Comparison of ENCODE assay signal across 12 mouse cellular contexts in genomic region chr10:19991866-19992252, GRCm38 (mm10). TPM values are rescaled to one million over a fixed set of nuclear protein-coding genes. Genes with fewer than 3 reads are reported as not detected.
A peak's percentile ranks its signal among the peaks of the same experiment; 100 is the strongest.
DNase-seq lines count a peak whose midpoint lies in the region; ATAC-seq and TF ChIP-seq lines count a peak whose summit lies in the region.
"Had no signal": no experiment of that assay in that cellular context is flagged by ENCODE, and none has a peak within 500 bp of the region (broad histone marks: within the 10 kb centered on the region; RNA-seq: fewer than 3 reads in every experiment).

No protein-coding gene starts in this region.

- H3K79me2 ChIP-seq in MEL (ENCODE audit: control insufficient read depth, insufficient read depth, low read length, poor library complexity) = no peaks in the 10 kb centered on the region

- no peak overlapping the region for H3K4me3 ChIP-seq in kidney, postnatal 0 days (replicated peaks; ENCODE audit: low read depth, low read length)
- no peak overlapping the region for H3K4me3 ChIP-seq in MEL (ENCODE audit: control insufficient read depth in 1 of 2, insufficient read depth in 1 of 2, low read depth in 2 of 2, low read length in 2 of 2)
- H3K4me3 ChIP-seq: embryonic facial prominence, embryonic 13.5 days; gastrocnemius, adult 2 months; megakaryocyte, embryonic 14.5 days had no signal

- DNase-seq in kidney, postnatal 0 days (ENCODE audit: low spot score) = no peak
- DNase-seq in kidney, postnatal 14 days = no peak
- peak; percentile 6 for DNase-seq in MEL (ENCODE audit: low read depth, low spot score)
- DNase-seq in thymus, postnatal 0 days (ENCODE audit: low spot score) = peak; percentile 79
- no peak for DNase-seq in right cerebral cortex, adult 2 months (ENCODE audit: low spot score in 2 of 2)
- no peak for DNase-seq in cerebellum, postnatal 4 days (ENCODE audit: low spot score in 2 of 2)
- DNase-seq in layer of hippocampus, postnatal 10 days (ENCODE audit: low spot score in 2 of 2) = no peak
- DNase-seq: gastrocnemius, adult 2 months; kidney, postnatal 25 days had no signal

- H3K4me2 ChIP-seq in kidney, postnatal 0 days (ENCODE audit: low read length) = no peak overlapping the region
- H3K4me2 ChIP-seq: embryonic facial prominence, embryonic 13.5 days had no signal

- no peaks in the 10 kb centered on the region for H3K36me3 ChIP-seq in kidney, postnatal 0 days (ENCODE audit: insufficient read depth, low read length)
- no peaks in the 10 kb centered on the region for H3K36me3 ChIP-seq in MEL (ENCODE audit: control insufficient read depth in 1 of 2, insufficient read depth in 2 of 2, low read length in 2 of 2)
- H3K36me3 ChIP-seq: embryonic facial prominence, embryonic 13.5 days had no signal

- no peak overlapping the region for H3K9ac ChIP-seq in kidney, postnatal 0 days (ENCODE audit: low read depth, low read length)
- no peak overlapping the region for H3K9ac ChIP-seq in MEL (ENCODE audit: control insufficient read depth, low read depth, low read length, poor library complexity, severe bottlenecking)
- H3K9ac ChIP-seq: embryonic facial prominence, embryonic 13.5 days had no signal

- TF ChIP-seq CTCF in kidney, postnatal 0 days (IDR thresholded peaks at IDR 0.05; ENCODE audit: low read depth) = no peak
- TF ChIP-seq CTCF in MEL (IDR thresholded peaks at IDR 0.05 in 2 of 3, conservative IDR thresholded peaks at IDR 0.05 in 1 of 3; ENCODE audit: control insufficient read depth in 1 of 3, insufficient read depth in 1 of 3, low read depth in 2 of 3, low read length in 3 of 3, poor library complexity in 1 of 3, severe bottlenecking in 1 of 3) = no peak

- H3K27ac ChIP-seq in kidney, postnatal 0 days = 0 out of 2 replicates have a peak overlapping the region, but pooled peaks have one; percentile 10
- no peak overlapping the region for H3K27ac ChIP-seq in MEL (ENCODE audit: control insufficient read depth, low read depth, low read length)
- H3K27ac ChIP-seq: embryonic facial prominence, embryonic 13.5 days; gastrocnemius, adult 2 months had no signal

- no peak for TF ChIP-seq EP300 in MEL (IDR thresholded peaks at IDR 0.05; ENCODE audit: low read depth in 1 of 2, low read length in 2 of 2)

- H3K27me3 ChIP-seq in kidney, postnatal 0 days (ENCODE audit: insufficient read depth, low read length) = no peaks in the 10 kb centered on the region
- H3K27me3 ChIP-seq in MEL (ENCODE audit: control insufficient read depth in 1 of 2, insufficient read depth in 2 of 2, low read length in 2 of 2) = no peaks in the 10 kb centered on the region
- H3K27me3 ChIP-seq: embryonic facial prominence, embryonic 13.5 days; megakaryocyte, embryonic 14.5 days had no signal

- no peak for TF ChIP-seq POLR2A in MEL (IDR thresholded peaks at IDR 0.05; ENCODE audit: control insufficient read depth in 1 of 2, insufficient read depth in 1 of 2, low read depth in 1 of 2, low read length in 2 of 2, poor library complexity in 1 of 2)

- TF ChIP-seq RAD21 in MEL (IDR thresholded peaks at IDR 0.05; ENCODE audit: low read depth, low read length) = no peak

- 0 out of 2 replicates have a peak, but pooled peaks cover 3% of the 10 kb centered on the region for H3K4me1 ChIP-seq in kidney, postnatal 0 days (replicated peaks; ENCODE audit: insufficient read depth, low read length)
- no peaks in the 10 kb centered on the region for H3K4me1 ChIP-seq in MEL (ENCODE audit: control insufficient read depth in 1 of 2, insufficient read depth in 2 of 2, low read length in 2 of 2)
- H3K4me1 ChIP-seq: embryonic facial prominence, embryonic 13.5 days had no signal

- ATAC-seq in kidney, postnatal 0 days (replicated peaks; ENCODE audit: low FRiP score, low read depth) = no peak
- peak; percentile 96 for ATAC-seq in megakaryocyte, adult 5-6 weeks (ENCODE audit: poor library complexity, severe bottlenecking)

- no peaks in the 10 kb centered on the region for H3K9me3 ChIP-seq in kidney, postnatal 0 days (replicated peaks; ENCODE audit: low read length)
- H3K9me3 ChIP-seq in MEL (replicated peaks; ENCODE audit: insufficient read depth, low read length) = no peaks in the 10 kb centered on the region
- H3K9me3 ChIP-seq: embryonic facial prominence, embryonic 13.5 days had no signal

- 12% methylated on average over 3 of the region's 3 CpGs for WGBS in kidney, postnatal 0 days

TF ChIP-seq in MEL, 35 proteins besides CTCF, POLR2A, EP300 and RAD21:
- TF ChIP-seq ZMIZ1 (IDR thresholded peaks at IDR 0.05; ENCODE audit: low read depth, low read length) (no peak), RCOR1 (IDR thresholded peaks at IDR 0.05; ENCODE audit: low read depth, low read length) (no peak), KAT2A (conservative IDR thresholded peaks at IDR 0.05; ENCODE audit: low read depth, low read length) (no peak), USF2 (IDR thresholded peaks at IDR 0.05; ENCODE audit: borderline replicate concordance in 1 of 2, insufficient read depth in 1 of 2, low read depth in 1 of 2, low read length in 2 of 2) (no peak), TBP (IDR thresholded peaks at IDR 0.05; ENCODE audit: low read depth, low read length) (no peak), MAX (IDR thresholded peaks at IDR 0.05; ENCODE audit: low read length) (no peak), MYC (IDR thresholded peaks at IDR 0.05; ENCODE audit: low read depth, low read length) (no peak), HCFC1 (IDR thresholded peaks at IDR 0.05; ENCODE audit: low read depth, low read length) (no peak), CHD1 (IDR thresholded peaks at IDR 0.05; ENCODE audit: low read depth, low read length) (no peak), ZNF384 (IDR thresholded peaks at IDR 0.05; ENCODE audit: low read depth, low read length) (no peak), POLR2AphosphoS5 (IDR thresholded peaks at IDR 0.05; ENCODE audit: borderline replicate concordance, low read depth, low read length) (no peak)

RNA-seq across cellular contexts. Expression of gene Map3k5, which starts 57.6 kb away (rescaled TPM):
- polyA plus RNA-seq in kidney, postnatal 0 days (2015; fragmentation: Nextera tagmentation; extraction: Ambion mirVana) = 2.2 and 3.0 TPM in 2 replicates
- 0.35 and 0.39 TPM in 2 replicates for total RNA-seq in MEL (2012; rRNA removed)
- under 1 TPM in 1 of 2 experiments, not detected in 1; 0.97 TPM for polyA plus RNA-seq in MEL (2012; ENCODE audit: insufficient read depth in 1 of 2, insufficient read length in 2 of 2, low read depth in 1 of 2, low replicate concordance in 2 of 2, missing spikeins in 1 of 2)
- 25.4 and 37.0 TPM in 2 replicates for total RNA-seq in megakaryocyte, adult 5-6 weeks (2015)
- total RNA-seq in megakaryocyte, adult 5-6 weeks (2017) = 36.7 and 42.4 TPM in 2 replicates
- 2.8 and 3.3 TPM in 2 replicates for polyA plus RNA-seq in thymus, postnatal 0 days (2015; fragmentation: Nextera tagmentation; extraction: Ambion mirVana)
- total RNA-seq in layer of hippocampus, postnatal 10 days (2021) = 10 to 100 TPM; 18.6 to 19.0 TPM

Comparison
In these comparisons a context has a peak if more than half of its experiments do, and no peak if none do; other contexts are left out.
1. DNase-seq: peak in MEL (single experiment) and thymus, postnatal 0 days (single experiment); none in kidney, postnatal 0 days (single experiment), kidney, postnatal 14 days (single experiment), right cerebral cortex, adult 2 months (0 of 2), cerebellum, postnatal 4 days (0 of 2) and layer of hippocampus, postnatal 10 days (0 of 2).
2. RNA of gene Map3k5, which starts 57.6 kb away (total RNA-seq): 25.4 to 42.4 TPM in megakaryocyte, adult 5-6 weeks and 18.6 to 19.0 TPM in layer of hippocampus, postnatal 10 days; 0.35 to 0.39 TPM in MEL; every median in the first group is over 10 times any median in the second.